Mouse (Mus musculus): Measurements from ENCODE around the gene Ptprn2. TPM values are rescaled to one million over a fixed set of nuclear protein-coding genes. Genes with fewer than 3 reads are reported as not detected.

Gene Ptprn2
- total RNA-seq, 2 experiments from 2014 or later, result not detected

DNA sequence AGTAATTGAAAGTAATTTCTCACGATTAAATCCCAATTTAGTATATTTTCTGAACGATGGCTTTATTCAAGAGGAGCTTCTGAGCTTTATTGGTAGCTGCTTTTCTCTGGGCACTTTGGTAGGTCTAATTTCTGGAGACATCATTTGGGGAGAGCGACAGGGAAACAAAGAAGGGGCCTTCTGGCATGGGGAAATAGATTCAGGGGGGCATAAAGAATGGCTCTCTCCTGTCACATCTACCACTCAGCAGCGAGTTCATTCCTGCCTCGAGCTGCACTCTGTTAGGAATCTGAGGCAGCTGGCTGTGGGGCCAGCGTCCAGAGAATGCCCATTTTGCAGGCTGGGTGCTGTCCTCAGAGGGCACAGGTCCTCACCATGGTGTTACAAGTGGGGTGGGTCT is 285.4 kb downstream of the Ptprn2 start:
- no peak for ATAC-seq (replicated peaks; ENCODE audit: poor library complexity, severe bottlenecking)

DNA sequence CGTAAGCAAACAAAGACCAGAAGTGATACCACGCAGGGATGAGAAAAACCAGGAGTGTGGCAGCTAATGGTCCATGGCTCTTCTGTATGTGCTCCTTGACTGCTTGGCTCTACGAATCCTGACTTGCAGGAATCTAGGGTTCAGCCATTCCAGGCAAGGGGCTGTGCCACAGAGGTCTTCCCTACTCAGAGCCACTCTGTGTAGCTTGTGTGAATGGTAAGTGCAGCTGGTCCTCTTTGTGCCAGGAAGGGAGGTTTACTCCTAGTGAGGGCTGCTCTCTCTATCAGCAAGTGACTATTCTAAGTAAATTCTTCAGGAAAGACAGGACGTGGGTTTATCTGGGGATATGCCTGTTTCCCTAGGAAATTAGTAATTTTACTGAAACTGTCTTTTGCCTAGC is 286.0 kb downstream of the Ptprn2 start:
- ATAC-seq (replicated peaks; ENCODE audit: poor library complexity, severe bottlenecking), result no peak

DNA sequence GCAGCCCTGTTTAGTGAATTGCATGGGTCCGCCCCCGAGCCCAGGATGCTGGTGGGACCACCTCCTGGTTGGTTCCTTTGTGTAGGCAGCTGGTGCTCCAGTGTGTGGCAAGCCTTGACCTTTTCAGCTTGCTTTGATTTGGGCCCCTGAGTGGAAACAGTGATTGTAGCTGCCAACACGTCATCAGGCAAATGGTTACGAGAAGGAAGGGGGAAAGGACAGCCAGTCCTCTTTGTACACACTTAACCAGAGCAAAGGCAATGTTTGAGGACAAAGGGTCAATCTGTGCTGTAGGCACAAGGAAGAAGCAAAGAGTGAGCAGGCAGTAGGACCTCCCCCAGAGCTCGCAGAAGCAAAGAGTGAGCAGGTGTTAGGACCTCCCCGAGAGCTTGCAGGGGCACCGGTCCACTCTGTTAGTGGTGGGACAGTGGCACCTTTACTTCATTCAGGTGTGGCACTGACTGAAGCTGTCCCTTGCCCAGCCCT is 286.6 kb downstream of the Ptprn2 start:
- no peak for ATAC-seq (replicated peaks; ENCODE audit: poor library complexity, severe bottlenecking)

DNA sequence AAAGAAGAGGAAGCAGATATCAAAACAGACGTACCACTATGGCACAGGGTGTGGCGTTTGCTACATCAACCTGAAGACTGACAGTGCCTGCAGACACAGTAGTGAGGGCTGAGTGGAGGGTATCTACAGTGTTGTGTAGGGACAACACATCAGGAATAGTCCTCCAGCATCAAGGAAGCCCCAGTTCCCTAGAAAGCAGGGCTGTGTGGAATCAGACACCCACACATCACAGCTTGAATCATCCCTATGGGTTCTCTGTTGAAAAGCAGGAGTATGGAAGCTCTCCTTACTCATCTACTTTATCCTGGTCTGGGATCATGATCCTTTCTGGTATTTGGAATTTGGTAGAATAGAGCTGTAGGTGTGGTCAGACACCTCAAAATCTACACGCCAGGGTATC is 287.8 kb downstream of the Ptprn2 start:
- ATAC-seq (replicated peaks; ENCODE audit: poor library complexity, severe bottlenecking), result no peak

DNA sequence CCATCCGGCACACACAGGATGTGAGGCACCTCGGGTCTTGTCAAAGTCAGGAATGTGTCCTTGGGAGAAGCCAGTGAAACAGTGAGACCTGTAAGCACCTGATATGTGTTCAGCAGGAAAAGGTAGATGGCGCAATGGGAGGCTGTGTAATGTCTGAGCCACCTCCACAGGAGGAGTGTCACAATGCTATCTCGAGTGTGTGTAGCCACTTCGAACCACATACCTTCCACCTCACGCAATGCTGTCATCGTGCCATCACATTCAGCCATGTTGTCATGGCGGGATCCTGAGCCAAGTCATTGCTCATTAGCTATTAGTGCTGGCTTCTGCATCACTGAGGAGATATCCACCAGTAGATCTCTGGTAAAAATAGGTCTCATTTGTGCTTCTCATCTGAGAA is 290.9 kb downstream of the Ptprn2 start:
- ATAC-seq (replicated peaks; ENCODE audit: poor library complexity, severe bottlenecking), result no peak

DNA sequence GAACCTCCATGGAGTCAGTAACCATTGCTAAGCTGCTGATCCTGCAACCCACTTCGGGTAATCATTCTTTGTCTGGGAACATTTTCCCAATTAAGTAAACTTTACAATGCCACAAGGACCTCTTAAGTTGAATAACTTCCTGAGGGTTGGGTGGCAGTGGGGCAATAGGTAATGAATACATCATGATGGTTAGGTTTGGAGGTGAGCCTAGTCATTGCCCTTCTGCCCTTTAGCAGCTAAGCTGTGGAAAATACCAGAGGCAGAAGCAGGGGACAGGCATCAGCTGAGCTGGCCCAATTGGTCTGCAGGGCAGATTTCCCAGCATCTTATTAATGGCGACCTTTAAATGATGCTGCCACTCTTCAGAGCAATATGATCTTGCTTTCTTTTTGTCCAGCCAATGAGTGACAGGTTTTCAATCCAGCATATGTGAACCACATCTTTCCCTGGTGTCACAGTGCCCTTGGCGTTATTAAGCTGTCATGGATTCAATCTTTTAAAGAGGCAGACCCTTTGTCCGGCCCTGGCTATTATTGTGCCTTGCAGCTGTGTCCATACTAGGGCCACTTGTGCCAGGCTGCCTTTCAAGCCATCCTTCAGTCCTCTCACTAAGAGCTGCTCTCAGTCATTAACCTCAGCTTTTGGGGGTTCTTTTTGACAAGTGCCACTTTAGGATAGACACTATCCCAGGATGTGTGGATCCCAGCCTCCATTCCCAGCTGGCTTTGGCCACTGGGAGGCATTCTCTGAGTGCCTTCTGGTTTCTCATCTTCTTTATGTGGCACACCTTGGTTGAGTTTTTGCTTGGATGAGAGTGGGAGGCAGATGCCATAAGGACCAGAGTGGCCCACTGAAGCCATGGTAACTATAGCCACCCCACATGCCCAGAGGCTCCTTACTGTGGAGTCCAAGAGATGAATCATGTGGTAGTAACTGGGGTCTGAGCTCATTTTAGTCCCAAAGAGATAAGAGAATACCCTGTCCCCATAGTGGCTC is 292.9 kb downstream of the Ptprn2 start:
- ATAC-seq (replicated peaks; ENCODE audit: poor library complexity, severe bottlenecking), result no peak

DNA sequence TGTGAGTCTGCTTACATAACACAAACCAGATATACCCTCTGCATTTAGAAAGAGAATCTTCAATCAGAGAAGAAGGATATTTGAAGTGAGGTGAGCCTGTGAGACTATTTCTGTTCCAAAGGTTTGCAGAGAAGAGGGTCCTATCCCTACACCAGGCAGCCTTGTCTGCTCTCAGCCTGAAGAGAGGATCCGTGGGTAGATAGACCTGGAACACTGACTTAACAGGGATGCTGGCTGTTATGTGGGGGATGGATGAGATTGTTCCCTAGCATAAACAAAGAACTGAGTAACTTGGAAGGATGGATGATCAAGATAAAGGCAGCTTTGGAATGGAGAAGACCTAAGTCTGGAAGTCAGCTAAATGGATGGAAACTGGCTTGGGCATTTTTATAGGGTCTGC is 294.9 kb downstream of the Ptprn2 start:
- ATAC-seq (replicated peaks; ENCODE audit: poor library complexity, severe bottlenecking), result no peak

DNA sequence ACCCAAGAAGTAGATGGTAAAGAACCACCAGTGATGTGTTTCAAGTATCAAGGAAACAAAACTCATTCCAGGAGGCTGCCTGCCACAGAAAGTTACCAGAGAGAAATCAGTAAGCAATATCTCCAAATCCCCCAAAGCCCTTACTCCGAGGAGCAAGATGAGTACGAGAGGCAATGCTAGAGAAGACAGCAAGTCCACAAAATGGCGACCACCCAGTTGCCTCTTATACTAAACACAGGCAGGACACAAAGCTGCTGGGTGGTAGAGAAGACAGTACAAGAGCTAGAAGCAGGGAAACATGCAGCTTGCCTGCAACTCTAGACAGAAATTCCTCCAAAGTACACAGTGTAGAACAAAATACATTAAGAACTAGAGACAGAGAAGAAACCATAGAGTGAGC is 300.2 kb downstream of the Ptprn2 start:
- ATAC-seq (replicated peaks; ENCODE audit: poor library complexity, severe bottlenecking), result no peak

DNA sequence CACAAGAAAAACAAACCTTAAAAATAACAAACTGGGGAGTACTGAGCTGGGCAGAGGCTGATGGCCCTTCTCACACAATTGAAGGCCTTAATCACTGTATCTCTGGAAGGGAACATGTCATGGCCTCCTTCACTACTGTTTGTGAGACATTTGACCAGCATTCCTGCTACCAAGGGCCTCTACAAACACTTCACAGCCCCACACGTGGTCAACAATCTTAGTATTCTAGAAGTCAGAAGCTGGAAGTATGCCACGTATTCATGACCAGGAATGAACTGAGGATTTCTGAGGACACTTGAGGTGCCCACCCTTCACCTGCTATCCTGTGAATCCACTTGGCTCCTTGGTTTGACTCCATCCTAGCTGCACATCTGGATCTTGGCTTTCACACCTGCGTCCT is 302.8 kb downstream of the Ptprn2 start:
- ATAC-seq (replicated peaks; ENCODE audit: poor library complexity, severe bottlenecking), result no peak

DNA sequence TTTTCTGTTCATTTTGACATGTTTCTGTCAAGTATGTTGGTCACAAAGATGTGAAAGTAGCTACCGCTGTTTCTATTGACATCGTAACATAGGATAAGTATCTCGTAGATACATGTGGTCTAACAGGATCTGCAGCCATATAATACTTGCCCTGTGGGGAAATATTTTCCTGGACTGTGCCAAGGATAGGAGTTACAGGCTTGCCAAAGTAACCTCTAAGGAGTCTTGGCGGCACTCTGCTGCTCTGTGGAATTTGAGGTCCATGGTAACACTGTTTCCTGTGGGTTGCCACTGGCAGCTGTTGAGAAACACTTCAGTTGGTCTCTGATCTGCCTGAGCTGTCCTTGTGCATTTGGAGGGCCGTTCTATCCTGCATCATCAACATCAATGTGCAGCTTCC is 317.8 kb downstream of the Ptprn2 start:
- no peak for ATAC-seq (replicated peaks; ENCODE audit: poor library complexity, severe bottlenecking)

DNA sequence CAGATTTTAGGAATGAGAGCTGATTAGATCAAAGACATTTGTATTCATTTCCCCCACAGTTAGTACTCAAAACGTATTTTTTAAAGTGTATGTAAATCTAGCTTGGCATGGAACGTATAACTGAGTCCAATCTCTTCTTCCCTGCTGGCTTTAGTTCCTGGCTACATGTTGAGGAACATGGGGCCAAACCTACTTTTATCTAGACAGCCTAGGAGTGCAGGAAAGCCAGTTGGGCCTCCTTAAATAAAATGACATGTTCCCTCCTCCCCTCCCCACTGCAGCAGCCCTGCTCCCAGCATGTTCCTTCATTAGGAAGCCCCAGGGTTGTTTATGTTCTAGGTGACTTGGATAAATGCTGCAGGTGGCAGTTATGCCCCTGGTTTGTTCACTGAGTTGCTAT is 319.2 kb downstream of the Ptprn2 start:
- ATAC-seq (replicated peaks; ENCODE audit: poor library complexity, severe bottlenecking), result no peak

DNA sequence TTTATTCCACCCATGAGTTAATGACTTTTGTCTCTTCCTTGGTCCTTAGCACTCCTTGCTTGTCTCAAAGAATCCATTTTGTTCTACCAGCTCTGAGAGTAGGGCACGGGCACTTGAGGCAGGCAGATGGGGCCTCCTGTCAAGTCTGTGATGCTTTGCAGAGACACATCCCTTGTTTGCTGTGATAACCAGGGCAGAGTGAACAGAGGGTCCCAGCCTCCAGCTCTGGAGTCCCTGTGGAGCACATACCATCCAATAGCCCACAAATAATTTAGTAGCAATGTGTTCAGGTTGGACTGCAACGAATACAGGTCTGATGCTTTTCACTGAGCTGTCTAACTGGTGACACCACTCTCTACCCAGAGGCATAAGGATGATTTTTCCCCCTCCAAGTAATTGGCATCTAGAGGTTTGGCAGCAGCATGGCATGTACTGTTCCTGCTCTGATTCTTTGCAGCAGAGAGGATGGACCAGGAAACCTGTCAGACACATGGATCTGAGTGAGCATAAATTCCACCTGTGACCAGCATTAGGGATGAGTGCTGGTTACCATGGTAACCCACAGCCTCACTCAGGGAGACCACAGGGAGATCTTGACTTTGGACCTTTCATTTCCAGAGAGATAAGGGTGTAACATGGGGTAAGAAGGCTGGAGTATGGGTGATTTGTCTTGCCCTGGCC is 319.7 kb downstream of the Ptprn2 start:
- ATAC-seq (replicated peaks; ENCODE audit: poor library complexity, severe bottlenecking), result no peak

DNA sequence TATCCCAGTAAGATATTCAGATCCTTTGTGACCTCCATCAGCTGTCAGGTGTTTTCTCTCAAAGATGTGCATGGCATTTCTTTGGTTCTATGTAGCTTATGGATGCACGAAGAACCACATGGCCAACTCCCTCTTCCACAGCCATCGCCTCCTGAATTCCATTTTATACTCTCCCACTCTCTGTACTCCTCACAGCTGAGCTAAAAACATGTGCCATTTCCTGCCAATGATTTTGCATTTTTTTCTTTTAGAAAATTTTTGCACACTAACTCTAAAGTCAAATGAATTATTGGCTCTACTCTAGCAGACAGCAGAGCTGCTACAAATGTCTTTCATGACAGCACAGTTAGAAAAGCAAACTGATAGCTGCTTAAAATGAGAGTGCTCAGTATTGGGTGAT is 320.6 kb downstream of the Ptprn2 start:
- no peak for ATAC-seq (replicated peaks; ENCODE audit: poor library complexity, severe bottlenecking)

DNA sequence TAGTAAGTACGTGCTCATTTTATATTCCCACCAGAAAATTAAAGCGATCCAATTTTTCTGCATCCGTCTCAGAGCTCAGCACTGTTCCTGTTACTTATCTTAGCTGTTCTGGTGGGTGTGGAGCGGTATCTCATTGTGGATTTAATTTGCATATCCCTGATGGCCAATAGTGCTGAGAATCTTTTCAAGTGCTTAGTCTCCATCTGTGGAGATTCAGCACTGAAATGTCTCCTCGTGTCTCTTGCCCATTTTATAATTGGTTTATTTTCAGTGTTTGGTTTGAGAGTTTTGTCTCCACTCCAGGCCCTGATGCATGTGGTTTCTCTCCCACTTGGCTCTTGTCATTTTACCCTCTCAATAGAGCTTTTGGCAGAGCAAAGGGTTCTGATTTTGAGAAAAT is 327.5 kb downstream of the Ptprn2 start:
- ATAC-seq (replicated peaks; ENCODE audit: poor library complexity, severe bottlenecking), result no peak

DNA sequence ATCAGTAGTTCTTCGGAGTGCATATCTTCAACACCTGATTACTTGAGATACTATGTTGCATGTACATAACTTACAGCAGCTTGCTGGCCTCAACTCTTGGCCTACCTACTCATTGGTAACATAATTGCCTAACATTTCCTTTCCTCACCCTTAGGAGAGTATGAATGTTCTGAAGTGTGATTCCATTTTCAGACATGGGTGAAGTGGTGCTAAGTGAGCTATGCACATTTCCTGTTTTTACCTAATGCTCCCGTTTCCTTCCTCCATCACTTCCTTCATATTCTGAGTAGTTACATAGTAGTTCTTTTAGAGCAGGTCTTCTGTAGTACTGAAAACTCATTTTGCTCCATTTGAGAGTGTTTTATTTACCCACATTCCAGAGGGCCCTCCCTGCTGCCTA is 334.3 kb downstream of the Ptprn2 start:
- ATAC-seq (replicated peaks; ENCODE audit: poor library complexity, severe bottlenecking), result no peak

DNA sequence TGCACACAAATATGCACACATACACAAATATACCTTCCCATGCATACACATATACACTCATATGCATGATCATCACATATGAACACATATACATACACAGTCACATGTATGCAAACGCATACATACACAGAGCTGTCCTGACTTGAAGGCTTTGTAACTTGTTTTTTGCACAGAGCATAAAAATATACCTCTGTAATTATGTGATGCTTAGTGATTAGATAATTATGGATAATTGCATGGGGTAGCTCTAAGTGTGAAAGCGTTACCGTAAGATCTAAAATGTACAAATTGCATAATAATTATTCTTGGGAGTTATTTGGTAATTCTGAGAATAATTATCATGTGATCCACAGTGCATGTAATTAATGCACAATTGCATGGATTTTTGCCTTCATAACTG is 337.8 kb downstream of the Ptprn2 start:
- no peak for ATAC-seq (replicated peaks; ENCODE audit: poor library complexity, severe bottlenecking)

DNA sequence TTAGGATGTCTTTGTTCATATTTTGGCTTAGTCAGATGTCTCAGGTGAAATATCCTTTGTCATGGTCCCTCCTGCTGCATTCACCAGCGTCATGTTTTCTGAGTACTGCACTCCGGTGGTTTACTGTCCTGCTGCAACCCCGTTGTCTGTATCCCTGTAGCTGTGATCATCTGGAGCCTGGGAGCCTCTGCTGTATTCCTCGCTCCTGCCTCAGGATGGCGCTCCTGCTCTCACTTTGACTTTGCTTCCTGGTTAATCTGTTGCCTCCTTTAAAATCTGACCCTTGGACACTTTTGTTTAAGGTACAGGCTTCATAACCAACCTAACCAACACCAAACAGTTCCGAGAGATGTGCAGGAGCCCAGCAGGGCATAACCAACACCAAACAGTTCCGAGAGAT is 342.2 kb downstream of the Ptprn2 start:
- no peak for ATAC-seq (replicated peaks; ENCODE audit: poor library complexity, severe bottlenecking)

DNA sequence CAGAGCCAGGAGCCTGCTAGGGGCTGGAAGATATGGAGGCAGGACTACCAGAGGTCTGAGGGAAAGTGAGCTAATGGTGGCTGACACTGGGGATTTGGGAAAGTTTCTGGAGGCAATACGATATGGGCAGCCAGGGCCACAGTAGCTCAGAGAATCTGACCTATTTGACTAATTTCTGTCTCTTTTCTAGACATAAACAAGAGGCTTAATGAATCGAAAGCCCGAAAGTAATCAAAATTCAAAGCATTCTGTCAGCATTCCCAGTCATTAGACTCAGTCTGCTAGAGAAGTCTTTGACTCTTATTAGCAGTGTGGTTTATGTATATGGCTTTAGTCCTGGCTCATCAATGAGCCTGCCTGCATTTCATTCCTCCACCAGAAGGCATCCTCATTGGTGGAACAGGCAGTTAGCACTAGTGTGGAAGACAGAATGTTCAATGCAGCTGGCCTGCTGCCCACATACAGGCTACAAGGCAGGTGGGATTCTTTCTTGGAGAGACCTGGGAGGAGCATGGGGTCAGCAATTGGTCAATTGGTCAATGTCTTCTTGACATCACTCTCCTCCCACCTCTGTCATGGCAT is 353.2 kb downstream of the Ptprn2 start:
- no peak for ATAC-seq (replicated peaks; ENCODE audit: poor library complexity, severe bottlenecking)

DNA sequence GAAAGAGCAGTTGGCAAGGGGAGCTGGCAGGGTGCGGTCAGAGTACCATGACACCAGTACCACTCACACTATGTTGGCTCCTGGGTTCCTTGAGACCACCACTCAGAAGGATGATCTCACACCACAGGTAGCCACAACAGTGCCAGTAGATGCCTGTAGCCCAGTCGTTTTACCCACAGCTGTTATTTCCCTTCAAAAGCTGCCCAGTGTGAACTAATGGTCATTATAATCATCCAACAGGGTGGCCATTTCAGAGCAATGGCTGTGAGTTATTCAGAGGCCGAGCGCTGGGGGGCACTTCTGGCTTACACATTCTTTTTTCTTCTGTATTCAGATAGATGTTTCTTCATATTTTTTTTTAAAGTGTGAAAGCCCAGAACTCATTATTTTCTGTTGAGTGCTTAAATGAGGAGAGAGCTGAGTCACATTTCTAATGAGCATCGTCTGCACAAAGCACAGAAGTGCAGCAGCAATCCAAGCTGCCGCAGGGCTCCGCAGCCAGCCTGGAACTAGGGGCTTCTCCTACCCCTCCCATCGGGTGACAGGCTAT is 357.3 kb downstream of the Ptprn2 start:
- ATAC-seq (replicated peaks; ENCODE audit: poor library complexity, severe bottlenecking), result no peak

DNA sequence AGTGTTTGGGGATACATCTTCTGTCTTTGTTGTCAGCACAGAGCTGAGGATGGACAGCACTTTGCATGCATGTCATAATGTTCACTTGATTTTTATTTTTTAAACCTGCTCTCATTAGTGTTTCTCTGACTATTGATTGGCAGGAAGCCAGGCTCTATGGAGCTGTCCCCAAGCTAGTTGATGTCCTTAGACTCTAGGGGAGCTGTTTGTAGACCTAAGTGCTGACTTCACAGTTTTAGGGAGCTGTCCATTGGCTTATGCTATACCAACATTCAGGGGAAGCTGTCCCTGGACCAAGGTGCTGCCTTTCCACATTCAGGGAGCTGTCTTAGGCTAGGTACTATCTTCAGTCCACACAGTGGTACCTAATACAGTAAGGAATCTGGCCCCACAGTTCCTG is 360.7 kb downstream of the Ptprn2 start:
- ATAC-seq (replicated peaks; ENCODE audit: poor library complexity, severe bottlenecking), result no peak

DNA sequence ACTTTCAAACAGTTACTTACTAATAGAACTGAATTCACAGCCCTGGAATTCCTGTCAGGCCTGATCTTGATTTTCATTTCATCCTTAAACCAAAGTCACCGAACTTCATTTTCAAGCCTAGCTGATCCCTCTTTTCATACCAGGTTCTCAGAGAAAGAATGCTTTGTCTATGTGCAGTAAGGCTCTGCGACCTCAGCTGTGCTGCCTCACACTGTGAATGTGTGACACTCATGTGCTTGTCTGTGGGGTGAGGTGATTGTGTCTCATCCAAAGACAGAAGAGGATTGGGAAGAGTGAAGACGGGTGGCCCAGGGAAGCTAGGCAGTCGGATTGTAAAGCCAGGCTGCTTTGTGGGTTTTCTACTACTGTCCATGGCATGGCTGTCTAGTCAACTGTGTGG is 361.5 kb downstream of the Ptprn2 start:
- no peak for ATAC-seq (replicated peaks; ENCODE audit: poor library complexity, severe bottlenecking)
